In the genomic region with DNA sequence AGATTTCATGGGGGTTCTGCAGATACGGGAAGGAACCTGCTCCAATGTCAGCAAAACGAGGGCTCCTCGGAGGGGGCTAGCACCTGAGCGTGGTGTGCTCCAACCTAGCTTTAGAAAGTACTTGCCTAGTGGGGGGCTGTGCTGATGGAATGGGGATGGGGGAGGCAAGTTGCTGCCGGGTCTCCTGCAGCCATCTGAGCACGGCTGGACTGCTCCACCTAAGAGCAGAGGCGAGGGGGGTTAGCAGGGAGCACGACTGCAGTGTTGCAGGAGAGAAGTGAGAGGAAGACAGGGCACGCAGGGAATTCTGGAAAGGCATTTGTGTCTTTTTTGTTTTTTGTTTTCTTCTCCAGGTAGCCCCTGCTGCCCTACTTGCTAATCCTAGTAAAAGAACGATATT, we compare ENCODE assay signal across 19 mouse cellular contexts. TPM values are rescaled to one million over a fixed set of nuclear protein-coding genes. Genes with fewer than 3 reads are reported as not detected.
"Had no signal": no experiment of that assay in that cellular context is flagged by ENCODE, and none has a peak within 500 bp of the region (broad histone marks: within the 10 kb centered on the region; RNA-seq: fewer than 3 reads in every experiment).

No protein-coding gene starts in this region.

- H3K9me3 ChIP-seq: midbrain, embryonic 12.5 days; neural tube, embryonic 13.5 days had no signal

- H3K27ac ChIP-seq: left cerebral cortex, adult 2 months; liver, embryonic 14.5 days; midbrain, embryonic 12.5 days; neural tube, embryonic 13.5 days had no signal

- H3K4me3 ChIP-seq: left cerebral cortex, adult 2 months; midbrain, embryonic 12.5 days; neural tube, embryonic 13.5 days had no signal

- DNase-seq: kidney, adult 2 months; kidney, postnatal 10 days; lung, adult 18-20 months; right cerebral cortex, adult 18-20 months; right cerebral cortex, postnatal 25 days; thymus, postnatal 4 days had no signal

- H3K36me3 ChIP-seq: midbrain, embryonic 12.5 days; neural tube, embryonic 13.5 days had no signal

- H3K9ac ChIP-seq: liver, embryonic 14.5 days; midbrain, embryonic 12.5 days; neural tube, embryonic 13.5 days had no signal

- H3K4me1 ChIP-seq: midbrain, embryonic 12.5 days; neural tube, embryonic 13.5 days had no signal

- H3K4me2 ChIP-seq: midbrain, embryonic 12.5 days; neural tube, embryonic 13.5 days had no signal

- H3K27me3 ChIP-seq: neural tube, embryonic 13.5 days had no signal

- ATAC-seq: midbrain, embryonic 16.5 days had no signal

RNA-seq across cellular contexts. Expression of gene Thegl, which starts 44.5 kb away (rescaled TPM):
- total RNA-seq: liver, adult 2 months had no signal
- polyA plus RNA-seq: kidney, adult 2 months; large intestine, adult 2 months; limb, embryonic 11.5 days; liver, adult 2 months; midbrain, embryonic 12.5 days; thymus, postnatal 0 days had no signal

RNA-seq across cellular contexts. Expression of gene Hopx, which starts 54.6 kb away (rescaled TPM):
- polyA plus RNA-seq: midbrain, embryonic 12.5 days had no signal

RNA-seq across cellular contexts. Expression of gene Arl9, which starts 56.5 kb away (rescaled TPM):
- total RNA-seq: layer of hippocampus, postnatal 25 days; left cerebral cortex, adult 2 months; left cerebral cortex, postnatal 14 days; liver, adult 2 months; megakaryocyte-erythroid progenitor cell, adult 5-6 weeks had no signal
- polyA plus RNA-seq: limb, embryonic 11.5 days; midbrain, embryonic 12.5 days; midbrain, embryonic 16.5 days; neural tube, embryonic 13.5 days; small intestine, adult 2 months; thymus, postnatal 0 days had no signal
